Mouse (Mus musculus) layer of hippocampus, adult 11-12 months (tissue): ENCODE measurements around the gene Ptpru.

ENCODE experiments used
- DNase-seq: peaks from one replicate; pipeline ENCODE4 v3.0.0; 2022; ENCODE audit warnings: low spot score

The Ptpru gene

GRCm38 (mm10) chr4:131837872-131838524, at the start of gene Ptpru:
Gene Ptpru, minus strand, starts transcription at chr4:131838288.
- DNase-seq, result peak; percentile 90

GRCm38 (mm10) chr4:131885376-131885775, 47.3 kb upstream of the Ptpru start:
- no peak for DNase-seq

DNA sequence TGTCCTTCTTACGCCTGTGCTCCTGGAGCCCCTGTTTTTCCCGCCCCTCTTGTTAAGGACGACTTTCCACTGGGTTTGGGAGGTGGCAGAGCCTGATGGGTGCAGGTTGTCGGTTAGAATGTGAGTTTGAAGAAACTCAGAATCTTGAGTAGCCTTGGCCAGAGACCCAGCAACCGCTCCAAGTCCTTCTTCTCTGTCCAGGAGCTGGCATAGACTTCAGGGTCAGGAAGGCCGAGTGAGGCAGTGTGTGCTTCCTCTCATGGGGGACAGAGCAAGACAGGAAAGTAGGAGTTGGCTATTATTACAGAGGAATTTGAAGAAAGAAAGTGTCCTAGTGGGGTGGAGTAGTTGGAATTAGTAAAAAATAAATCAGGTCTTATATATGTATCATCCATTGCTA, 45.5 kb upstream of the Ptpru start:
- no peak for DNase-seq

DNA sequence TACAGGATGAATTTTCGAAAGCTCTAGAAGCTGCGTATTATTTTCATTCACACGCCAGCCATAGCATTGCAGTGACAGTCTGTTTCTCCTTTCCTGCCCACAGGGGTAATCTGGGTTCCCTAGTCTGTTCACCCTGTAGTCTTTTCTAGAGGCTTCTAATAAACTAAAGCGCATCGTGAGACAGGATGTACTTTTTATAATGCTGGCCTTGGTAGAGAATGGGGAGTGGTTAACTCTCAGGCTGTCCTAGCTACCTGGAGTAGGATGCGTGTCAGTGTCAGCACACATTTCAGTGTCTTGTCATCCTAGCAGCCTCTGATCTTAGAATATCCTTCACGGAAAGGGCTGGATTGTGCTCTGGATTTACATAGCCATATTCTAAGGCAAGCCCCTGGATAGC, 43.2 kb upstream of the Ptpru start:
- DNase-seq, result no peak

- DNase-seq, result no peak
Observed at GRCm38 (mm10) chr4:131879692-131880091, 41.6 kb upstream of the Ptpru start.

DNA sequence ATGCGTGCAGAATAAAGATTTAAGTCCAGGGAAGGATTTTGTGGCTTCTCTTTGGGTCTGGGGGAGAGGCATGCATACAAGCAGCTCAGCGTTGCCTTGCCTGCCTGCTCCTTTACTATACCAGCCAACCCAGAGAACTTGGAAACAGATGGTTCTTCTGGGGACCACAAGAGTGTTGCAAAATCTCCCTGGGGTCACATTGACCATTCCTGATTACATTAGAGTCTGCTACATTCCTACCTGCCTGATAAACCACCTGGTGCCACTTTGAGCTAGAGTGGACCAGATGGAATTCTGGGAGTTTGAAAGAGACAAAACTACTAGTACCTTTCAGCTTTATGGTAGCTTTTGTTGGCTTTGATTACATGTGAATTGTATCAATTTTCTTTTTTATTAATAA, 38.7 kb upstream of the Ptpru start:
- DNase-seq, result no peak

DNA sequence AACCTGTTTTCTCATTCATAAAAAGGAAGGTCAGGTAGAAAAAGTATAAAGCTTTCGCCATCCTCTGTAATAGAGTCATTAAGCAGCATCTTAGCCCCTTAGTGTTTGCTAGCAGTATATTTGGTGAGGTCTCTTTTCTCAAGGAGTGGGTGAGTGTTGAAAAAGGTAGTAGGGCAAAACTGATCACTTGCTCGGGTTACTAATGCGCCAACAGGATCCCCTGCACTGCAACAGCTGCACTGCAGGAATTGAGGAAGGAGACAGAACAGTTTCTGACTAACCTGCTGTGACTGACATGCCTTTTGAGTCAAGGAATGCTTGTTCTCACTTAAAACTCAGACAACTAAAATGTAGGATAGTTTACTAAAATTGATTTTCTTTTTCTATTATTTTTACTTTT, 37.2 kb upstream of the Ptpru start:
- DNase-seq, result no peak

DNA sequence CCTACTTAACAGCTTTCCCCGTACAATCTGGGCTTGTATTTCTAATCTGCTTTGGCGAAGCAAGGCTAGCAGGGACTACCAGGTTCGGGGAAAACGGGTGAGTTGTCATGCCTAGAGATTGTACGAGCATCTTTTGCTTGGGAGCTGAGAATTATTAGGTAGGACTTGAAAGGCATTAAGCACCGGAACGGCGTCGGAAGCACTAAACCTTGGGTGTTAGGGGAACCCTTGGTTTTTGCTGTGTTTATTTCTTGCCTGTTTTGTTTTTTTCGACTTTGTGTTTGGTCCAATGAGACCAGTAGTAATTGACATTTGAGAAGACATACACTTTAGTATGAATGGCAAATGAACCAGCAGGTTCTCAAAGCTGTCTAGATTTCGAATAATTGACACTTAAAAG, 36.5 kb upstream of the Ptpru start:
- no peak for DNase-seq

GRCm38 (mm10) chr4:131874169-131874536, 36.1 kb upstream of the Ptpru start:
- DNase-seq, result no peak

GRCm38 (mm10) chr4:131873293-131874168, 35.4 kb upstream of the Ptpru start, which contains the start of gene Srsf4:
Gene Srsf4, plus strand, starts transcription at chr4:131873617.
- DNase-seq, result peak; percentile 94

DNA sequence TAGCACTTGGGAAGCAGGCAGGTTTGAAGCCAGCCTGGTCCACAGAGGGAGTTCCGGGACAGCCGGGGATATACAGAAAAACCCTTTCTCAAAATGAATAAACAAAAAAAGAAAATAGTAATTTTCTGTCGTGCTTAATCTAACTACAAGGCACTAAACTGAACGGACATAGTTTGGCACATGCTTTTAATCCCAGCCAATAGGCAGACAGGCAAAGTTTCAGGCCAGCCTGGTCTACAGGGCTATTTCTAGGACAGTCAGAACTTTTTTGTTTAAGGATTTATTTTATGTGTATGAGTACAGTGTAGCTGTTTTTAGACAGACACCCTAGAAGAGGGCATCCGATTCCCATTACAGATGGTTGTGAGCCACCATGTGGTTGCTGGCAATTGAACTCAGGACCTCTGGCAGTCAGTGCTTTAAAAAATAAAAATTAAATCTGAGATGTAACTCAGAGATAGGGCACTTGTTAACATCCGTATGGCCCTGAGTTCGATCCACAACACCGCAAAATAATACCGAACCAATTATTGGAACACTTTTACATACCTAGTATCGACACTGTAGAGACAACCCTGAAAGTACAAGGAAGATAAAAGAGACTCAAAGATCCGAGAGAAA, 34.7 kb upstream of the Ptpru start:
- DNase-seq, result no peak

GRCm38 (mm10) chr4:131861341-131861739, 23.3 kb upstream of the Ptpru start:
- no peak for DNase-seq

DNA sequence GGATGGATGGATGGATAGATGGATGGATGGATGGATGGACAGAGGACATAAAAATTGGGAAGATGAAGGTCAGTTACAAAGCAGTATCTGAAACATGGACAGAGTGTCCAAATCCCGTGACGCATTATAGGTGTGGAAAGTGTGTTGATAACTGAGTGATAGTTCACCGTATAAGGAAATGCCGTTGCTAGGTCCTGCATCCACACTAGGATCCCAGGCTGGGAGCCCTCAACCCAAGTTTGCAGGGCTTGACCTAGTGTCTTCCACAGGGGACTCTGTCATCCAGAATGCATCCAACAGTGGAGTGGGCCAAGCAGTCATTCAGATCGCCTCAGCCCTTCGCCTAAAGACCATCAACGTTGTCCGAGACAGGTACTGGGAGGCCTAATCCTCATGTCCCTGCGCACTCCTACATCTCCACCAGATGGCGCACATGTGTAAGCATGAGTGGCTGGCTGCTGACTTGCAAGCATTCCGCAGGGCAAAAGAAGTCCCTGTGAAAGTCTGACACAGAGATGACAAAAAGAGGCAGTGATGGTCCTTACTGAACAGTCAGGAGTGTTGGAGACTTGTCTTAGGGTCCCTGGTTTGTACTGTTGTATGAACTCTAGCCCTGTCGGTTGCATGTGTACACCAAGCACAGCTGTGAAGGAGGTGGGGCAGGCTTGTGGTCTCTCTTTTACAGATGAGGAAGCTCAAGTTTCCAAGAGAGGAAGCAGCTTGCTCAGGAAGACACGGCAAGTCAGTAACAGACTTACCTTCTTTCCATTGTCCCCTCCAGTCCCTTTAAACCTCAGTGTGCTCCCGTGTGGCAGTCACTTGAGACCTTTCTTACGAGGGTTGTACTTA, 22.6 kb upstream of the Ptpru start:
- DNase-seq, result peak; percentile 88

- DNase-seq, result no peak
Observed at GRCm38 (mm10) chr4:131854950-131855349, 16.9 kb upstream of the Ptpru start.

DNA sequence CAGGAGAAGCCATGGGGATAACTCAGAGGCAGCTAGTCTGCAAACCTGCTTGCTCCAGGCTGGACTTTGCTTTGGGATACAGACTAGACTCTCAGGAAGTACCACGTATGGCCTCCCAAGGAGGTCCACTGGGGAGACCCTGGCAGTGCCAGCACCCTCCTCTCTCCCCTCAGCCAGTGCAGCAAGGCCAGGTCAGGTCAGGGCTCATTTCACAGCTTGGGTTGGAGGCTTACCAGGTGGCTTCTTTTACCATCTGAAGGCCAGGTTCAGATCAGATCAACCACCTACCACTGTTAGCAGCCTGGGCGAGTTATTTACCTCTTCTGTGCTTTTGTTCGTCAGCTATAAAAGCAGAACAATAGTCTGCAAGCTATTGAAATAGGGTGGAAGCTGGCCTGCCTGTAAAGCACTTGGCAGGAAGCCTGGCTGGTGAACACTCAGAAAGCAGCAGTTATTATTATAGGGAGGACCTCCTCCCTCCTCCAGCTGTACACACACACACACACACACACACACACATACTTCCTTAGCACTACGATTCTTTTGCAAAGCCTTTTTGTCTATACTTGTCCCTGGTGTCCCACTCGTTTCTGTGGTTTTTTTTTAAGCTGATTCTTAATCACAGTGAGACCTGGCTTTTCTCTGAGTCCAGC, 12.0 kb upstream of the Ptpru start:
- peak; percentile 68 for DNase-seq

DNA sequence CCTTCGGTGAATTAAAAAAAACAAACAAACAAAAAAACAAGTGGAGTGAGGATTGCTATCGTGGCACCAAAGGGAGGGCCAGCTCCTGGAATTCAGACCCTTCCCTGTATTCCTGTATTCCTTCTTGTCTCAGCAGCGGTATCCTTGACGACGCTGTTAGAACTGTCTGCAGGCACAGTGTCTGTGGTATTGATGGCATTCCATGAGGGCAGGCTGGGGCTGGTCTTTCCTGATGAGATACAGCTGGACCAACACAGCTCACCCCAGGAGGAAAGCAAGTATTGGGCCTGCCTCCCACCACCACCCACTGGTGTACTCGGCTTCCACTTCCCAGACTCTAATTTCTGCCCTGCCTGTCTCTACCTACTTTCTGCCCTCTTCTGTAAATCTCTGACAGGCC, 10.0 kb upstream of the Ptpru start:
- no peak for DNase-seq

DNA sequence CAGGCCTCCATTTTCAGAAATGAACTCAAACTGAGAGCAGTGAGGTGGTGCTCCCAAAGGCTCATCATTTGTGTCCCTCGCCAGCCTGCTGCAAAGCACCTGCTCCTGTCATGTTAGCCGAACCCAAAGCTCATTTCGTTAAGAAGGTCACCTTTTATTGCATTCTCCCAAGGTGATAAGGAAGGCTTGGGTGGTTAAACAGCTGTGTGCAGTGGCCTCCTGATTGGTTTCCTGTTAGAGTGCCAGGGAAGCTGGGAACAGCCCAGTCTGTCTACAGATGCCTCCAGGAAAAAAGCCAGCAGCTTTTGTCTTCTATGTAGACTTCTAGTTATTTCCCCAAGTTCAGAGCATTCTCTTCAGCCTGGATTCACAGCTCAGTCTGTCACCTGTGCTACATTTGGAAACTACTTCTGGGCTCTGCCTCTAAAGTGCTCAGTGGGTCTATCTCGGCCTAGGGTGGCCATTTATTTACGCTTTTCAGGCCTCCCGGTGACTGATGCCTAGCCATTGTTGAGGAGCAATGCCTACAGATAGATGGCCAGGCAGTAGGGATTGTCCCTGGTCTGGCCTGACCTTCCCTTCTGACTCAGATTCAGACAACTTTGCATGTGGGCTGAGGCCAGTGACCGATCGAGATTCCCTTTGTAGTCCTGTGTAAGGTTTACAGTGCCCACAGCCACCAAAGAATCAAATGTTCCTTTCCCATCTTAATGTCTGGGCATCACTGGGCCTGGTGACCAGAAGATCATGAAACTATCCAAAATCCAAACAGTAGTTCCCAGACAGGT, 8.1 kb upstream of the Ptpru start:
- DNase-seq, result no peak

DNA sequence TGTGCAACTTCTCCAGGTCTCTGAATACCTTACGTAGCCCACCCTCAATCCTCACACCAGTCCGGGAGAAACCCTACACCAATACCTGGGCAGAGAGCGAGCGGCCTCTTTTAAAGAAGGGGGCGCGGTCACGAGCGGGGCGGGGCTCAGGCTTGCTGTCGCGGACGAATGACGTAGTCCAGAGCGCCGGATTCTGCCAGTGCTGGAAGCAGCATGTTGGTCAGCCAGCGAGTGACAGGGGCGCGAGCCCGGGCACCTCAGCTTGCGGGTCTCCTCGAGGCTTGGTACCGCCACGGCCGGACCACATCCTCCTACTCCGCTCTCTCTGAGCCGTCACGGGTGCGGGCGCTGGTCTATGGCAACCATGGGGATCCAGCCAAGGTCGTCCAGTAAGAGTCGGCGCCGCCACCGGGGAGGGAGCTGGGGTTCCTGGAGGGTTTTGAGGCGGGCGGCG, 5.2 kb upstream of the Ptpru start, which contains the start of gene Mecr:
Gene Mecr (plus strand): TSS at position 181 of the 454 bp plus-strand sequence.
- peak; percentile 93 for DNase-seq

- DNase-seq, result peak; percentile 21
Observed at GRCm38 (mm10) chr4:131836891-131837491, 1.1 kb downstream of the Ptpru start.

GRCm38 (mm10) chr4:131836351-131836881, 1.7 kb downstream of the Ptpru start:
- DNase-seq, result no peak
